Comparison of ENCODE assay signal across 7 mouse cellular contexts in genomic region chr1:36904489-36904888, GRCm38 (mm10). TPM values are rescaled to one million over a fixed set of nuclear protein-coding genes. Genes with fewer than 3 reads are reported as not detected.
DNase-seq lines count a peak whose midpoint lies in the region; ATAC-seq and TF ChIP-seq lines count a peak whose summit lies in the region.

No protein-coding gene starts in this region.

- ATAC-seq in limb, embryonic 15.5 days (ENCODE audit: insufficient number of reproducible peaks, low FRiP score, low TSS enrichment, low read depth): no peak
- no peak for ATAC-seq in liver, embryonic 16.5 days (ENCODE audit: low read depth)
- no peak for ATAC-seq in inflammation-experienced regulatory T-cells, adult 6 months

- H3K36me3 ChIP-seq in limb, embryonic 15.5 days: 0 out of 2 replicates have a peak, but pooled peaks cover 4% of the 10 kb centered on the region
- no peaks in the 10 kb centered on the region for H3K36me3 ChIP-seq in limb, embryonic 10.5 days
- H3K36me3 ChIP-seq in ES-E14 (ENCODE audit: control insufficient read depth, insufficient read depth, low read length, poor library complexity, severe bottlenecking): peaks cover 6% of the 10 kb centered on the region; the same call in 1 of the 2 replicates
- peaks cover 4% of the 10 kb centered on the region for H3K36me3 ChIP-seq in liver, embryonic 16.5 days (ENCODE audit: control insufficient read depth, insufficient read depth)

- no peak for DNase-seq in limb, embryonic 10.5 days (ENCODE audit: low spot score)
- DNase-seq in ES-E14 (ENCODE audit: low read depth, low spot score): no peak
- peak; percentile 79 for DNase-seq in cerebellum, adult 9-10 months
- no peak for DNase-seq in adrenal gland, adult 2 months

- H3K27me3 ChIP-seq in limb, embryonic 15.5 days: no peaks in the 10 kb centered on the region
- H3K27me3 ChIP-seq in limb, embryonic 10.5 days (ENCODE audit: low read depth, poor library complexity, severe bottlenecking): no peaks in the 10 kb centered on the region
- no peaks in the 10 kb centered on the region for H3K27me3 ChIP-seq in liver, embryonic 16.5 days (ENCODE audit: control insufficient read depth, insufficient read depth, low read depth, low read length)

- no peak overlapping the region for H3K4me3 ChIP-seq in limb, embryonic 15.5 days
- H3K4me3 ChIP-seq in limb, embryonic 10.5 days: no peak overlapping the region
- no peak overlapping the region for H3K4me3 ChIP-seq in ES-E14 (ENCODE audit: insufficient read depth in 1 of 2, low read depth in 1 of 2, low read length in 2 of 2, poor library complexity in 1 of 2, severe bottlenecking in 1 of 2)
- H3K4me3 ChIP-seq in liver, embryonic 16.5 days (ENCODE audit: low read depth, low read length): no peak overlapping the region

- H3K4me1 ChIP-seq in limb, embryonic 15.5 days: peaks cover 6% of the 10 kb centered on the region; the same call in 1 of the 2 replicates
- no peaks in the 10 kb centered on the region for H3K4me1 ChIP-seq in limb, embryonic 10.5 days
- peaks cover 16 to 19% of the 10 kb centered on the region in 2 experiments; a peak in 3 of 4 replicates for H3K4me1 ChIP-seq in ES-E14 (ENCODE audit: control insufficient read depth in 2 of 2, insufficient read depth in 2 of 2, low read length in 2 of 2, poor library complexity in 1 of 2)
- peaks cover 28% of the 10 kb centered on the region for H3K4me1 ChIP-seq in liver, embryonic 16.5 days (ENCODE audit: control insufficient read depth, low read depth, low read length)

- H3K27ac ChIP-seq in limb, embryonic 15.5 days: peak overlapping the region; percentile 50; the same call in 1 of the 2 replicates
- H3K27ac ChIP-seq in limb, embryonic 10.5 days: no peak overlapping the region
- H3K27ac ChIP-seq in ES-E14 (ENCODE audit: insufficient read depth, low read depth, low read length, poor library complexity, severe bottlenecking): peak overlapping the region; percentile 34; the same call in 1 of the 2 replicates
- H3K27ac ChIP-seq in liver, embryonic 16.5 days (ENCODE audit: low read length): 0 out of 2 replicates have a peak overlapping the region, but pooled peaks have one; percentile 44

- WGBS in limb, embryonic 15.5 days: 56% methylated on average over 6 of the region's 6 CpGs
- WGBS in limb, embryonic 10.5 days: 78% methylated on average over 6 of the region's 6 CpGs
- WGBS in liver, embryonic 16.5 days (ENCODE audit: insufficient replicate concordance): 48% methylated on average over 6 of the region's 6 CpGs

- no peak overlapping the region for H3K4me2 ChIP-seq in limb, embryonic 15.5 days
- no peak overlapping the region for H3K4me2 ChIP-seq in liver, embryonic 16.5 days (ENCODE audit: low read depth, low read length)

- no peak overlapping the region for H3K9ac ChIP-seq in limb, embryonic 15.5 days
- peak overlapping the region; percentile 42; the same call in 1 of the 2 replicates for H3K9ac ChIP-seq in ES-E14 (ENCODE audit: insufficient read depth, low read depth, low read length, poor library complexity, severe bottlenecking)
- no peak overlapping the region for H3K9ac ChIP-seq in liver, embryonic 16.5 days (ENCODE audit: low read depth, low read length)

- in situ Hi-C loops in ES-E14 (cut with MboI; ENCODE audit: low sequenced_read_pairs in 2 of 2, unreplicated experiment in 2 of 2): no loop called here

- no peaks in the 10 kb centered on the region for H3K9me3 ChIP-seq in limb, embryonic 15.5 days
- no peaks in the 10 kb centered on the region for H3K9me3 ChIP-seq in limb, embryonic 10.5 days (replicated peaks)
- H3K9me3 ChIP-seq in ES-E14 (ENCODE audit: control insufficient read depth, insufficient read depth, low read depth, low read length): no peaks in the 10 kb centered on the region
- no peaks in the 10 kb centered on the region for H3K9me3 ChIP-seq in liver, embryonic 16.5 days (replicated peaks; ENCODE audit: control insufficient read depth, low read length)

TF ChIP-seq in ES-E14, 5 proteins besides CTCF, POLR2A, EP300 and RAD21:
- TF ChIP-seq ZNF384 (IDR thresholded peaks at IDR 0.05; ENCODE audit: low read depth, low read length) (no peak), CHD2 (IDR thresholded peaks at IDR 0.05; ENCODE audit: low read depth, low read length) (no peak), ZC3H11A (IDR thresholded peaks at IDR 0.05; ENCODE audit: borderline replicate concordance, low read depth, low read length) (no peak)

RNA-seq across cellular contexts. Expression of gene Tmem131, which starts 39.0 kb away (rescaled TPM):
- polyA plus RNA-seq in limb, embryonic 15.5 days (2015; fragmentation: Nextera tagmentation; extraction: Ambion mirVana): 11.2 and 13.3 TPM in 2 replicates
- polyA plus RNA-seq in limb, embryonic 10.5 days (2016; fragmentation: Nextera tagmentation; extraction: Ambion mirVana): 13.4 and 13.8 TPM in 2 replicates
- 73.1 and 98.4 TPM in 2 replicates for total RNA-seq in ES-E14 (2012; rRNA removed)
- polyA plus RNA-seq in liver, embryonic 16.5 days (2015; fragmentation: Nextera tagmentation; extraction: Ambion mirVana): 7.7 and 8.8 TPM in 2 replicates
- 10 to 100 TPM; 38.8 to 51.0 TPM for total RNA-seq in adrenal gland, adult 2 months (2021)
- 15.8 and 17.8 TPM in 2 replicates for polyA plus RNA-seq in adrenal gland, adult 2 months (2012; rRNA removed)
- 10 to 100 TPM in 2 of 3 experiments, 1 to 10 TPM in 1; 7.5 to 15.1 (median 13.0) TPM for polyA plus RNA-seq in inflammation-experienced regulatory T-cells, adult 6 months (2017; shearing (Covaris generic))
